Mouse (Mus musculus) neural tube, embryonic 12.5 days (tissue): ENCODE measurements at regions not wholly inside any gene's neighbourhood (a gene's known extent, or its start where the extent isn't known, plus 50 kb on each side); places are given as distances from the start of the nearest gene placed in this dataset.

Experiments used
- ATAC-seq: fragments of 200-750 bp; cut with Nextera tagmentation; 2 replicates; pipeline ENCODE4 v1.8.0; 2017; ENCODE audit warnings: low read depth, mild to moderate bottlenecking, moderate TSS enrichment, moderate library complexity; ENCODE audit not compliant: low FRiP score
- H3K27ac ChIP-seq: fragments of 300-500 bp; sonication (generic); 2 replicates; pipeline ENCODE4 v1.5.1; 2016
- H3K27me3 ChIP-seq: fragments of 300-500 bp; sonication (generic); replicated peaks from 2 replicates; pipeline ENCODE4 v1.6.1; 2016; ENCODE audit warnings: mild to moderate bottlenecking
- H3K36me3 ChIP-seq: fragments of 300-500 bp; sonication (generic); 2 replicates; pipeline ENCODE4 v1.6.1; 2016; ENCODE audit warnings: mild to moderate bottlenecking
- H3K4me1 ChIP-seq: fragments of 300-500 bp; sonication (generic); 2 replicates; pipeline ENCODE4 v1.6.1; 2016
- H3K4me2 ChIP-seq: fragments of 300-500 bp; sonication (generic); replicated peaks from 2 replicates; pipeline ENCODE4 v1.6.1; 2016; ENCODE audit warnings: mild to moderate bottlenecking
- H3K4me3 ChIP-seq: fragments of 300-500 bp; sonication (generic); 2 replicates; pipeline ENCODE4 v1.5.1; 2016
- H3K9ac ChIP-seq: fragments of 300-500 bp; sonication (generic); 2 replicates; pipeline ENCODE4 v1.6.1; 2016; ENCODE audit warnings: mild to moderate bottlenecking
- H3K9me3 ChIP-seq: fragments of 300-500 bp; sonication (generic); 2 replicates; pipeline ENCODE4 v1.6.1; 2016; ENCODE audit warnings: mild to moderate bottlenecking
- WGBS: fragments of 180-500 bp; shearing (Covaris S2); methylation state at CpG from one replicate; pipeline ENCODE4 v1.1.7; 2016; 5-methylcytosine and 5-hydroxymethylcytosine counted together

DNA sequence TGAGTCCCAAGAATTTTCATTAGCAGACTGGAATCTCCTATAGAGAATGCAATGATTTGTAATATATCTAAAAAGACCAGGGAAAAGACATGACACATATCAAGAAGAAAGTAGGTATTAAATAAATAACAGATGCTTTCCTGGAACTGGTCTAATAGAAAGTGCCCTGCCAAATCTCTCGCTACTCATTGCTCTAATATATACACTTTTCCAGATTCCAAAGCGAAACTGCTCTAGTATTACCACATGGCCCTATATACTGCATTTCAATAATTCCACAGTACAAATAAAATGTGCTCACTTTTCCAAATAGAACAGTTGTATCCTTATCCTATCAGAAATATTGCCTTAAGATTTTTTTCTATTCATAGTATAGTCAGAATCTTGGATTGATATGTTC, 909.0 kb upstream of the Cited2 start:
- Histone ChIP-seq H3K4me1 (no peaks in the 10 kb centered on the region), H3K36me3 (no peaks in the 10 kb centered on the region), H3K27ac (no peak overlapping the region), H3K4me2 (no peak overlapping the region), H3K9ac (no peak overlapping the region), H3K9me3 (no peaks in the 10 kb centered on the region), H3K27me3 (no peaks in the 10 kb centered on the region), H3K4me3 (no peak overlapping the region)
- no peak for ATAC-seq
- 85% methylated on average over 2 of the region's 2 CpGs for WGBS

GRCm38 (mm10) chr10:16861534-16861933, 861.5 kb upstream of the Cited2 start:
- 96% methylated on average over 1 of the region's 1 CpGs for WGBS
- Histone ChIP-seq H3K36me3 (no peaks in the 10 kb centered on the region), H3K4me3 (no peak overlapping the region), H3K9me3 (no peaks in the 10 kb centered on the region), H3K27me3 (no peaks in the 10 kb centered on the region), H3K9ac (no peak overlapping the region), H3K4me2 (no peak overlapping the region), H3K27ac (no peak overlapping the region), H3K4me1 (no peaks in the 10 kb centered on the region)
- ATAC-seq = no peak

DNA sequence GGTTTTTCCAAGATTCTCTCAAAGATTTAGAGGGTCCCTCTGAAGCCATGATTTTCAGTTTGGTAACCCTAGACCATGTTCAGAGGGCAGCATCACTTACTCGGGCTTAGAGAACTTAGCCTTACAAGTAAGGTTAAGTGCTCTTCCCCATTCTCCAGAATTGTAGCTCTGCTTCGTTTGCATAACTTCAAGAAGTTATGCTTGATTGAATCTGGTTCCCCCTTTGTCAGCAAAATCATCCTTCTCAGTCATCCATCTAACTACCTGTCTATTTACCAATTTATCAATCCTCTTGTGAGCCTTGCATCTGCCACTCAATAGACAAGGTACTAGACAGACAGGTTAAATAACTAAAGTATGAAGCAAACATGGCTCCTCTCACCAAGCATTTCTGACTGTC, 856.1 kb upstream of the Cited2 start:
- no peaks in the 10 kb centered on the region for H3K36me3 ChIP-seq
- H3K9me3 ChIP-seq = no peaks in the 10 kb centered on the region
- 77% methylated on average over 2 of the region's 2 CpGs for WGBS
- H3K4me3 ChIP-seq = no peak overlapping the region
- H3K9ac ChIP-seq = no peak overlapping the region
- ATAC-seq = no peak
- no peak overlapping the region for H3K4me2 ChIP-seq
- H3K27me3 ChIP-seq = no peaks in the 10 kb centered on the region
- no peak overlapping the region for H3K27ac ChIP-seq
- no peaks in the 10 kb centered on the region for H3K4me1 ChIP-seq

DNA sequence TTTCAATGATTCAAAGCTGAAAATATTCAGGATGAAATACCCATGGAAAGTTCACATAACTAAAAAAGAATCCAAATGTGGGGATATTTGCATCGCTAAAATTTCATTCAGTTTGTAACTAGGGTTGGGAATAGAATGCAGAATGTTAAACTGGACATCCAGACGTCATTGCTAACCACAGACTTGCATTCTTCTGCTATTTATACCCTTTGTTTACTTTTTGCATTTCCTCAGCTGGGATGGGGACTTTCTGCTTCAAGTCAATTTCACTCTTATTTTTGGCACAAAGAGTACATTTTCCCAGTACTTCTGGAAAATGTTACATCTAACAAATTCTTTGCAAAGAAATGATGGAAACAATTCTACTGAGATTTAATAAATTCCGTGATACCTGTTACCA, 848.9 kb upstream of the Cited2 start:
- 79% methylated on average over 3 of the region's 3 CpGs for WGBS

DNA sequence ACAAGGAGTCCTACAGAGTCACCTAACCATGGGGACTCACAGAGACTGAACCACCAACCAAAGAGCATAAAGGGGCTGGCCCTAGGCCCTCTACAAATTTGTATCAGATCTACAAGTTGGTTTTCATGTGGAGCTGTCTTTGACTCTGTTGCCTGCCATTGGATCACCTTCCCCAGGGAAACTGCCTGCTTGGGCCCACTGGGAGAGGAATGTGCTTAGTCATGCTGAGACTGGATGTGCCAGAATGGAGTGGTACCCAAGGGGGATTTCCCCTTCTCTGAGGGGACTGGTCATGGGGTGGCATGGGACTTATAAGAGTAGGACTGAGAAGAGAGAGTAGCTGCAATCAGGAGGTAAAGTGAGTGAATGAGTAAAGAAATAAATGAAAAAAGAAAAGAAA, 844.8 kb upstream of the Cited2 start:
- ATAC-seq = no peak
- Histone ChIP-seq H3K36me3 (no peaks in the 10 kb centered on the region), H3K27ac (no peak overlapping the region), H3K4me2 (no peak overlapping the region), H3K4me3 (no peak overlapping the region), H3K27me3 (no peaks in the 10 kb centered on the region), H3K9me3 (no peaks in the 10 kb centered on the region), H3K9ac (no peak overlapping the region), H3K4me1 (no peaks in the 10 kb centered on the region)

More for the DNA sequence above, 848.9 kb upstream of the Cited2 start:
- H3K4me3 ChIP-seq = no peak overlapping the region
- no peaks in the 10 kb centered on the region for H3K9me3 ChIP-seq
- no peak overlapping the region for H3K9ac ChIP-seq
- H3K27ac ChIP-seq = no peak overlapping the region
- H3K36me3 ChIP-seq = no peaks in the 10 kb centered on the region
- H3K27me3 ChIP-seq = no peaks in the 10 kb centered on the region
- H3K4me1 ChIP-seq = no peaks in the 10 kb centered on the region
- no peak overlapping the region for H3K4me2 ChIP-seq
- no peak for ATAC-seq

DNA sequence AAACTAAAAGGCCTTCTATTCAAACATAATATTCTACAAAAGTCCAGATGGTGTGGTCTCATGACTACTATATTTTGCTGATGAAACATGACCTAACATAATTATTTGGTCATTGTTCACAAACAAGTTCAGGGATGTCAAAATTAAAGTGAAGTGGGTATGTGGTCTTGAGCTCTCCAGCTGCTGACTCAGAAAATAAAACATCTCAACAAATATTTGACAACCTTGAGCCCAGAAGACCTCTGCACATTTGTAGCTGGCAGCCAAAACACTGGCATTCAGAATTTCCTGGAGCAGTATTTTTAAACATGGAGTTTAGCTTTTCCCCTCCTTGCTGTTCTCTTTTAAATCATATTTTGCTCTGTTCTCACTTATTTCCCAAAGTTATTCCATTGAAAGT, 829.7 kb upstream of the Cited2 start:
- ATAC-seq = no peak

DNA sequence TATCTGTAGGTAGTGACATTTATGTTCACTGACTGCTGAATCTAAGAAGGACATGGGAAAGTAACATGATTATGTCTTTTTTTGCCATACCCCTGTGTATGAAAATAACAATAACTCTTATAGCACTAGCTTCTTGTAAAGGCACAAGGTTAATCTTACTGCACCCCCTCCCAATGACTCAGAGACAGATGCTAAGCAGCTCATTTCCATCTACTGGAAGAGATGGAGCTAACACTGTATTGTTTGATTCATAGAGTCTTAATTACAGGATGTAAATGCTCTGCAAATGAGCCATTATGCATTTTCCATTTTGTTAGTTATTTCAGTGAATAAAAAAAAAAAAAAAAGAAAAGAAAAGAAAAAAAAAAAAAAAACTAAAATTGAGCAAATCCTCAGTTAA, 827.7 kb upstream of the Cited2 start:
- no peak for ATAC-seq
- H3K9me3 ChIP-seq = no peaks in the 10 kb centered on the region
- H3K4me1 ChIP-seq = no peaks in the 10 kb centered on the region
- no peak overlapping the region for H3K9ac ChIP-seq
- no peak overlapping the region for H3K4me3 ChIP-seq
- H3K27ac ChIP-seq = no peak overlapping the region
- no peaks in the 10 kb centered on the region for H3K36me3 ChIP-seq
- no peak overlapping the region for H3K4me2 ChIP-seq
- no peaks in the 10 kb centered on the region for H3K27me3 ChIP-seq

More for the DNA sequence above, 829.7 kb upstream of the Cited2 start:
- no peak overlapping the region for H3K27ac ChIP-seq
- no peak overlapping the region for H3K4me2 ChIP-seq
- H3K27me3 ChIP-seq = no peaks in the 10 kb centered on the region
- no peaks in the 10 kb centered on the region for H3K4me1 ChIP-seq
- no peaks in the 10 kb centered on the region for H3K36me3 ChIP-seq
- no peak overlapping the region for H3K9ac ChIP-seq
- no peaks in the 10 kb centered on the region for H3K9me3 ChIP-seq
- no peak overlapping the region for H3K4me3 ChIP-seq

- Histone ChIP-seq H3K27ac (no peak overlapping the region), H3K9ac (no peak overlapping the region), H3K4me2 (no peak overlapping the region), H3K9me3 (no peaks in the 10 kb centered on the region), H3K27me3 (no peaks in the 10 kb centered on the region), H3K4me3 (no peak overlapping the region), H3K4me1 (no peaks in the 10 kb centered on the region), H3K36me3 (no peaks in the 10 kb centered on the region)
- WGBS = 83% methylated on average over 2 of the region's 2 CpGs
- ATAC-seq = no peak
These were observed 800.1 kb upstream of the Cited2 start for GRCm38 (mm10) chr10:16922888-16923287.

DNA sequence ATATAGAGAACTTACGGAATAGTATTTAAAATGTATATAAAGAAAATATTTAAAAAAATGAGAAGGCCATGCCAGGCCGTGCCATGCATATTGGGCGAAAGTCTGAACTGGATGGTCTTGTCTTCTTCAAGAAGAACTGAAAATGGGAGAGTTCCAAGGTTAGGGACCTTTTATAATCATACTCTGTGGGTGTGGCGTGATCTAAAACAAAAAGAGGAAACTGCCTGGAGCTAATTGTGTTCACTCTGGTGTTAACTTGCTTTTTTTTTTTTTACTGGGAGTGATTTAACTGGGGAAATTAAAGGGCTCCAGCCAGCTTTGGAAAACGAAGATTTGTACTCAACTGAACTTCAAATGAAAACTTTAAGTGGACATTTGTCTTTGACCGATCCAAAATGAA, 799.2 kb upstream of the Cited2 start:
- 84% methylated on average over 6 of the region's 6 CpGs for WGBS
- H3K4me3 ChIP-seq = no peak overlapping the region
- H3K9me3 ChIP-seq = no peaks in the 10 kb centered on the region
- no peak overlapping the region for H3K27ac ChIP-seq
- no peaks in the 10 kb centered on the region for H3K27me3 ChIP-seq
- H3K36me3 ChIP-seq = no peaks in the 10 kb centered on the region
- H3K4me2 ChIP-seq = no peak overlapping the region
- ATAC-seq = no peak
- no peaks in the 10 kb centered on the region for H3K4me1 ChIP-seq
- H3K9ac ChIP-seq = no peak overlapping the region

DNA sequence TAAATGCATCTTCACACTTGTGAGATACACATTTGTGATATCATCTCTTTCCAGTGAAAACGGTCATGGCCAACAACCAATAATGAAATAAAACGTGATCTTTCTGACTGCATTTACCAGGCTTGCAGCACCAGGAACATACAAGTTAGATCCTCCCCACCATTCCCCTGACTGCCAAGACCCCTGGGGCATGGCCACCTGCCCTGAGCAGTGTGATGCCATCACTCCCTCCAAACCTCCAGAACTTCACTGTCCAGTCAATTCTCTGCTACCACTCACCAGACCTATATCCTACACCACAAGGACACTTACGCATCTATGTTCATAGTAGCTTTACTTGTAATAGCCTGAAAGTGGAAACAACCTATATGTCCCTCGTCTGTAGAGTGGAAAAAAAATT, 785.3 kb upstream of the Cited2 start:
- H3K4me3 ChIP-seq = no peak overlapping the region
- no peak overlapping the region for H3K9ac ChIP-seq
- H3K9me3 ChIP-seq = no peaks in the 10 kb centered on the region
- H3K27ac ChIP-seq = no peak overlapping the region
- no peaks in the 10 kb centered on the region for H3K27me3 ChIP-seq
- 89% methylated on average over 4 of the region's 4 CpGs for WGBS
- no peaks in the 10 kb centered on the region for H3K36me3 ChIP-seq
- H3K4me2 ChIP-seq = no peak overlapping the region
- H3K4me1 ChIP-seq = no peaks in the 10 kb centered on the region
- ATAC-seq = no peak

DNA sequence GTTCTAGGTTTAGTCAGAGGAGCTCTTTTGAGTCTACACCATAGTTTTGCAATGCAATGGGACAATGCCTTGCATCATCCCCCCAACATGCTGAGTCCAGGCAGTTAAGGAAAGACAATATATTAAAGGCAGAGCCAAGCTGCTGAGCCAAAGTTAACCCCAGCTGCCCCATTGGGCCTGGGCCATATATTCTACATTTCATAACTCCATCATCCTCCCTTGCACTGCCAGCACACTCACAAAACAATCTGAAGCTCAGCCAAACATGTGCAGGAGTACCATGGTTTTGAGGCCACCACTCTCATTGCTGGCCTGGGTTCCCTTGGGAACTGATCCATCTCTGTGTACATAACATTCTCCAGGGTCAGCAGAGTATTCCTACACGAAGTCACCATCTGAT, 771.4 kb upstream of the Cited2 start:
- no peaks in the 10 kb centered on the region for H3K9me3 ChIP-seq
- H3K4me3 ChIP-seq = no peak overlapping the region
- H3K9ac ChIP-seq = no peak overlapping the region
- H3K27ac ChIP-seq = no peak overlapping the region
- H3K27me3 ChIP-seq = no peaks in the 10 kb centered on the region
- no peak for ATAC-seq
- no peaks in the 10 kb centered on the region for H3K4me1 ChIP-seq
- no peak overlapping the region for H3K4me2 ChIP-seq
- H3K36me3 ChIP-seq = no peaks in the 10 kb centered on the region
- 57% methylated on average over 1 of the region's 1 CpGs for WGBS

- no peak for ATAC-seq
These were observed 762.0 kb upstream of the Cited2 start for GRCm38 (mm10) chr10:16960971-16961370.

GRCm38 (mm10) chr10:16962463-16962862, 760.6 kb upstream of the Cited2 start:
- WGBS = 84% methylated on average over 2 of the region's 2 CpGs
- no peaks in the 10 kb centered on the region for H3K27me3 ChIP-seq
- no peak overlapping the region for H3K4me2 ChIP-seq
- no peaks in the 10 kb centered on the region for H3K4me1 ChIP-seq
- H3K9ac ChIP-seq = no peak overlapping the region
- H3K4me3 ChIP-seq = no peak overlapping the region
- ATAC-seq = no peak
- no peaks in the 10 kb centered on the region for H3K9me3 ChIP-seq
- no peaks in the 10 kb centered on the region for H3K36me3 ChIP-seq
- H3K27ac ChIP-seq = no peak overlapping the region

More at GRCm38 (mm10) chr10:16960971-16961370, 762.0 kb upstream of the Cited2 start:
- H3K9ac ChIP-seq = no peak overlapping the region
- H3K36me3 ChIP-seq = no peaks in the 10 kb centered on the region
- H3K4me2 ChIP-seq = no peak overlapping the region
- no peak overlapping the region for H3K4me3 ChIP-seq
- no peaks in the 10 kb centered on the region for H3K4me1 ChIP-seq
- no peak overlapping the region for H3K27ac ChIP-seq
- no peaks in the 10 kb centered on the region for H3K9me3 ChIP-seq
- WGBS = 89% methylated on average over 3 of the region's 3 CpGs
- no peaks in the 10 kb centered on the region for H3K27me3 ChIP-seq

DNA sequence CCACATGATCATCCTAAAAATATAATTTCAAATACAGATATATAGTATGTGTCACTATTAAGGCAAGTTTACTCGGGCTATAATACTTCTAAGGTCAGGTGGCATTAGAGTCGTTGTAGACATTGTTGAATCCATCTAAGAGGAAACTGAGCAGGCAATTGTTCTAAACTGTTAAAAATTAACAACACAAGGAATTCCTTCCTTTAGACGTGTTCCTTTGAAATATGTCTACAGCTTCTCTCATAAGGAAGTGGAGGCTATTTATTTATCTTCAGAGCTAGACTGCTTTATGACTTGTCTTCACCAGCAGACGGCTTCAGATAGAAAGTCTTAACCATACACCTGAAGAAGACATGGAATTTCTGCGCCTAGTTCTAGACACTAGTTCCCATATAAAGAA, 744.2 kb upstream of the Cited2 start:
- Histone ChIP-seq H3K4me1 (no peaks in the 10 kb centered on the region), H3K4me3 (no peak overlapping the region), H3K36me3 (no peaks in the 10 kb centered on the region), H3K27ac (no peak overlapping the region), H3K4me2 (no peak overlapping the region), H3K27me3 (no peaks in the 10 kb centered on the region), H3K9me3 (no peaks in the 10 kb centered on the region), H3K9ac (no peak overlapping the region)
- no peak for ATAC-seq
- WGBS = 86% methylated on average over 5 of the region's 5 CpGs
